Mouse (Mus musculus) myocyte (in vitro differentiated cells): ENCODE data around the gene Cast.

ENCODE experiments used
- CEBPB ChIP-seq: IDR thresholded peaks from 2 replicates; pipeline ENCODE4 v1.6.1; 2011; ENCODE audit warnings: mild to moderate bottlenecking, moderate library complexity; ENCODE audit not compliant: poor library complexity, insufficient read depth, severe bottlenecking
- MYOD1 ChIP-seq, 3 experiments: IDR thresholded peaks; one replicate each; pipeline ENCODE4 v1.6.1; 2011; ENCODE audit warnings: control low read depth in 2 of 3, low read depth in 2 of 3, mild to moderate bottlenecking in 2 of 3, moderate library complexity in 1 of 3; ENCODE audit not compliant: insufficient read length in 2 of 3, control insufficient read depth in 1 of 3
- POLR2A ChIP-seq: IDR thresholded peaks from one replicate; pipeline ENCODE4 v1.6.1; 2011; ENCODE audit warnings: low read depth, mild to moderate bottlenecking, control low read depth, moderate library complexity; ENCODE audit not compliant: insufficient read length
- REST ChIP-seq: IDR thresholded peaks from one replicate; pipeline ENCODE4 v1.6.1; 2011; ENCODE audit warnings: mild to moderate bottlenecking, control low read depth, moderate library complexity; ENCODE audit not compliant: insufficient read depth, insufficient read length
- SRF ChIP-seq: IDR thresholded peaks from one replicate; pipeline ENCODE4 v1.6.1; 2011; ENCODE audit warnings: low read depth; ENCODE audit not compliant: control insufficient read depth, insufficient read length
- TCF12 ChIP-seq: IDR thresholded peaks from one replicate; pipeline ENCODE4 v1.6.1; 2011; ENCODE audit warnings: mild to moderate bottlenecking, control low read depth; ENCODE audit not compliant: poor library complexity, insufficient read depth, severe bottlenecking
- USF1 ChIP-seq: IDR thresholded peaks from one replicate; pipeline ENCODE4 v1.6.1; 2011; ENCODE audit warnings: low read depth, mild to moderate bottlenecking, control low read depth, moderate library complexity

GRCm38 (mm10) chr13:74854338-74855047, 45.9 kb upstream of the Cast start:
- TF ChIP-seq POLR2A (no peak), SRF (no peak), USF1 (no peak), REST (no peak), MYOD1 (IDR thresholded peaks at IDR 0.05; ENCODE audit: control insufficient read depth in 1 of 3, insufficient read length in 2 of 3, low read depth in 2 of 3) (no peak), TCF12 (no peak), CEBPB (no peak)
